In genomic region chr10:60445031-60445593, GRCm38 (mm10) we compare ENCODE assay signal across 9 mouse cellular contexts. TPM values are rescaled to one million over a fixed set of nuclear protein-coding genes. Genes with fewer than 3 reads are reported as not detected.
DNase-seq lines count a peak whose midpoint lies in the region; ATAC-seq and TF ChIP-seq lines count a peak whose summit lies in the region.
"Had no signal": no experiment of that assay in that cellular context is flagged by ENCODE, and none has a peak within 500 bp of the region (broad histone marks: within the 10 kb centered on the region; RNA-seq: fewer than 3 reads in every experiment).

No protein-coding gene starts in this region.

- TF ChIP-seq CTCF in left cerebral cortex, adult 2 months (IDR thresholded peaks at IDR 0.05), result no peak

- H3K4me3 ChIP-seq in left cerebral cortex, adult 2 months, result no peak overlapping the region
- H3K4me3 ChIP-seq in embryonic facial prominence, embryonic 10.5 days, result no peak overlapping the region
- H3K4me3 ChIP-seq in stomach, embryonic 14.5 days (ENCODE audit: low read depth, low read length), result no peak overlapping the region

- H3K9ac ChIP-seq in stomach, embryonic 14.5 days (replicated peaks; ENCODE audit: low read depth, low read length), result no peak overlapping the region

- WGBS in embryonic facial prominence, embryonic 10.5 days, result 64% methylated on average over 8 of the region's 8 CpGs
- 62% methylated on average over 8 of the region's 8 CpGs for WGBS in stomach, embryonic 14.5 days

- H3K4me2 ChIP-seq in stomach, embryonic 14.5 days (replicated peaks; ENCODE audit: low read depth, low read length), result no peak overlapping the region

- intact Hi-C loops in left cerebral cortex, postnatal 14 days (cut with DNase I), result no loop called here
- intact Hi-C loops in left cerebral cortex, adult 2 months (cut with DNase I), result no loop called here

- peak; percentile 16 to 39 for DNase-seq in left cerebral cortex, postnatal 14 days (ENCODE audit: low spot score in 2 of 2)
- no peak for DNase-seq in left cerebral cortex, adult 2 months (ENCODE audit: extremely low spot score in 1 of 2, low spot score in 2 of 2)
- DNase-seq in adrenal gland, adult 2 months, result peak; percentile 8
- peak; percentile 87 for DNase-seq in embryonic facial prominence, embryonic 10.5 days (ENCODE audit: low spot score)
- DNase-seq in kidney, postnatal 36 days, result peak; percentile 15 to 58
- no peak for DNase-seq in T-cell, adult 2 months (ENCODE audit: low spot score)
- DNase-seq in thymus, postnatal 4 days, result no peak

- H3K4me1 ChIP-seq in embryonic facial prominence, embryonic 10.5 days, result no peaks in the 10 kb centered on the region
- no peaks in the 10 kb centered on the region for H3K4me1 ChIP-seq in stomach, embryonic 14.5 days (ENCODE audit: control insufficient read depth, insufficient read depth, low read length)

- no peaks in the 10 kb centered on the region for H3K9me3 ChIP-seq in embryonic facial prominence, embryonic 10.5 days
- H3K9me3 ChIP-seq in stomach, embryonic 14.5 days (ENCODE audit: control insufficient read depth, low read depth, low read length), result no peaks in the 10 kb centered on the region

- ATAC-seq in stomach, embryonic 14.5 days (ENCODE audit: insufficient number of reproducible peaks, insufficient read depth, low FRiP score, low read depth), result peak; percentile 46; the same call in 1 of the 2 replicates

- H3K27ac ChIP-seq in left cerebral cortex, adult 2 months, result no peak overlapping the region
- no peak overlapping the region for H3K27ac ChIP-seq in embryonic facial prominence, embryonic 10.5 days (replicated peaks)
- H3K27ac ChIP-seq in stomach, embryonic 14.5 days (ENCODE audit: low read length), result no peak overlapping the region

- H3K27me3 ChIP-seq in embryonic facial prominence, embryonic 10.5 days (replicated peaks; ENCODE audit: low read depth, poor library complexity, severe bottlenecking), result no peaks in the 10 kb centered on the region
- H3K27me3 ChIP-seq in stomach, embryonic 14.5 days (ENCODE audit: control insufficient read depth, insufficient read depth, low read length), result no peaks in the 10 kb centered on the region

- no peaks in the 10 kb centered on the region for H3K36me3 ChIP-seq in embryonic facial prominence, embryonic 10.5 days (replicated peaks)
- no peaks in the 10 kb centered on the region for H3K36me3 ChIP-seq in stomach, embryonic 14.5 days (ENCODE audit: control insufficient read depth, insufficient read depth, low read length)

RNA-seq across cellular contexts. Expression of gene Gm17455, which starts 45.6 kb away (rescaled TPM):
- 1 to 10 TPM in 1 of 2 experiments, not detected in 1; 1.3 TPM for total RNA-seq in left cerebral cortex, postnatal 14 days (2021)
- total RNA-seq in left cerebral cortex, adult 2 months (2021), result not detected
- not detected for total RNA-seq in adrenal gland, adult 2 months (2021)
- polyA plus RNA-seq in adrenal gland, adult 2 months (2012; rRNA removed), result 0.12 TPM in 1 of 2 replicates, not detected in the other
- 0.96 and 2.6 TPM in 2 replicates for polyA plus RNA-seq in embryonic facial prominence, embryonic 10.5 days (2016; fragmentation: Nextera tagmentation; extraction: Ambion mirVana)
- 0.41 and 1.4 TPM in 2 replicates for polyA plus RNA-seq in stomach, embryonic 14.5 days (2014; fragmentation: Nextera tagmentation; extraction: Ambion mirVana)
- polyA plus RNA-seq: heart, embryonic 14.5 days had no signal

Comparison
In these comparisons a context has a peak if more than half of its experiments do, and no peak if none do; other contexts are left out.
1. DNase-seq: peak in left cerebral cortex, postnatal 14 days (2 of 2), adrenal gland, adult 2 months (single experiment), embryonic facial prominence, embryonic 10.5 days (single experiment) and kidney, postnatal 36 days (2 of 2); none in left cerebral cortex, adult 2 months (0 of 2), T-cell, adult 2 months (single experiment) and thymus, postnatal 4 days (single experiment).